Mouse (Mus musculus) forebrain, embryonic 14.5 days (tissue): ENCODE measurements at regions not wholly inside any gene's neighbourhood (a gene's known extent, or its start where the extent isn't known, plus 50 kb on each side); places are given as distances from the start of the nearest gene placed in this dataset.

Experiments used
- ATAC-seq: fragments of 200-750 bp; cut with Nextera tagmentation; 2 replicates; pipeline ENCODE4 v1.8.0; 2017; ENCODE audit warnings: mild to moderate bottlenecking, moderate library complexity
- DNase-seq: peaks from one replicate; pipeline ENCODE4 v3.0.0-alpha.2; 2015; ENCODE audit warnings: low spot score
- H3K27ac ChIP-seq: fragments of 300-500 bp; sonication (generic); 2 replicates; pipeline ENCODE4 v1.5.1; 2014; ENCODE audit warnings: low read depth, mild to moderate bottlenecking, control low read depth, low read length, moderate library complexity
- H3K27me3 ChIP-seq: fragments of 300-500 bp; sonication (generic); replicated peaks from 2 replicates; pipeline ENCODE4 v1.6.1; 2014; ENCODE audit warnings: low read length, control low read depth, mixed read lengths; ENCODE audit not compliant: control insufficient read depth, insufficient read depth
- H3K36me3 ChIP-seq: fragments of 300-500 bp; sonication (generic); 2 replicates; pipeline ENCODE4 v1.6.1; 2014; ENCODE audit warnings: low read length, control low read depth; ENCODE audit not compliant: control insufficient read depth, insufficient read depth
- H3K4me1 ChIP-seq: fragments of 300-500 bp; sonication (generic); 2 replicates; pipeline ENCODE4 v1.6.1; 2014; ENCODE audit warnings: antibody characterized with exemption, low read length, control low read depth; ENCODE audit not compliant: control insufficient read depth, insufficient read depth
- H3K4me2 ChIP-seq: fragments of 300-500 bp; sonication (generic); 2 replicates; pipeline ENCODE4 v1.6.1; 2014; ENCODE audit warnings: mild to moderate bottlenecking, control low read depth, low read length
- H3K4me3 ChIP-seq: fragments of 300-500 bp; sonication (generic); 2 replicates; pipeline ENCODE4 v1.5.1; 2014; ENCODE audit warnings: low read depth, low read length, control low read depth
- H3K9ac ChIP-seq: fragments of 300-500 bp; sonication (generic); 2 replicates; pipeline ENCODE4 v1.6.1; 2014; ENCODE audit warnings: mild to moderate bottlenecking, low read length, control low read depth, moderate library complexity
- H3K9me3 ChIP-seq: fragments of 300-500 bp; sonication (generic); replicated peaks from 2 replicates; pipeline ENCODE4 v1.6.1; 2016; ENCODE audit warnings: low read length, control low read depth, mixed read lengths; ENCODE audit not compliant: control insufficient read depth
- WGBS: fragments of 180-500 bp; shearing (Covaris S2); extraction: QIAGEN DNeasy Blood & Tissue Kit; methylation state at CpG from one replicate; pipeline ENCODE4 v1.1.7; 2014; 5-methylcytosine and 5-hydroxymethylcytosine counted together

DNA sequence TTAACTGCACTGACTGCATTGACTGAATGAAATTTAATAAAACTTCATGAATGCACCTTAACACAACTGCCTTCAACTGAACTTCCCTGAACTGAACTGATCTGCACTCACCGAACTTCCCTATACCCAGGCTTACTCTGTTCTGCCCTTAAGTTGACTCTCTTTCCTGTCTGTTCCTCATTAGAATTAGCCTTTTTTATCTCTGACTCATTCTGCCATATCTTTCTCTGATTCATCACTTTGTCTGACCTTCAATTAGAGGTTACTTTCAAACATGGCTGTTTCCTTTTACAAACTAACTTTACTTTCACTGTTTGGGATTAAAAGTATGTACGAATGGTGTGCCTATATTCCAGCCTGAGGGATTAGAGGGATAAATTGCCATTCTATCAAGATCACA lies 103.4 kb upstream of the Col3a1 start:
- no peak for ATAC-seq
- Histone ChIP-seq H3K9me3 (no peaks in the 10 kb centered on the region), H3K27me3 (no peaks in the 10 kb centered on the region), H3K4me1 (no peaks in the 10 kb centered on the region), H3K36me3 (no peaks in the 10 kb centered on the region), H3K4me3 (no peak overlapping the region), H3K9ac (no peak overlapping the region), H3K27ac (no peak overlapping the region), H3K4me2 (no peak overlapping the region)
- WGBS = 89% methylated on average over 2 of the region's 2 CpGs
- DNase-seq = no peak

DNA sequence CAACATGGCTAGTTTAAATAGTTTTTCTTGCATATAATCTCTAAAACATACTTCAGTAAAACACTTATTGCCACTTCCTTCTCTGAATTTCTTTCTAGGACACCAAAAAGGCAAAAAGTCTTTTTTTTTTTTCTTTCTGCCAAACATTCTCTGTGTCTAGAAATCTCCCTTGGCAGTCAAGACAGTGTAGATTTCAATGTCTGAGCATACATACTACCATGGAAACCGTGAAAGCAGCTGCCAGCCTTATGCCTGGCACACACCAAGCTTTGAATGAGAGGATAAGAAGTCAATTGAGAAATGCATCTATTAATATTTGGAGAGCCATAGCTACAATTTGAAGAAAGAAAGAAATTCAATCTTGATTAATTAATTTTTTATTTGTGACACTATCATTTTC lies 95.1 kb upstream of the Col3a1 start:
- Histone ChIP-seq H3K4me2 (no peak overlapping the region), H3K36me3 (no peaks in the 10 kb centered on the region), H3K27ac (no peak overlapping the region), H3K9me3 (no peaks in the 10 kb centered on the region), H3K27me3 (no peaks in the 10 kb centered on the region), H3K4me3 (no peak overlapping the region), H3K4me1 (no peaks in the 10 kb centered on the region), H3K9ac (no peak overlapping the region)
- 63% methylated on average over 1 of the region's 1 CpGs for WGBS
- ATAC-seq (no peak), DNase-seq (peak; percentile 42)
